Mouse (Mus musculus) CH12.LX (cell line): ENCODE data around the gene Jup. TPM values are rescaled to one million over a fixed set of nuclear protein-coding genes. Genes with fewer than 3 reads are reported as not detected.
A peak's percentile ranks its signal among the peaks of the same experiment; 100 is the strongest.

ENCODE experiments used
- DNase-seq: peaks from one replicate; pipeline ENCODE4 v3.0.0-alpha.2; 2013; ENCODE audit errors: extremely low read depth
- H3K27ac ChIP-seq: 2 replicates; pipeline ENCODE4 v1.5.1; 2012; ENCODE audit warnings: low read depth, mild to moderate bottlenecking, control low read depth, moderate library complexity; ENCODE audit not compliant: insufficient read depth
- H3K27me3 ChIP-seq: replicated peaks from 2 replicates; pipeline ENCODE3; 2012; ENCODE audit warnings: inconsistent platforms
- H3K36me3 ChIP-seq, 2 experiments: replicated peaks in 1 of 2; 2 replicates each; pipeline versions ENCODE3 to v1.6.1; 2012; ENCODE audit warnings: inconsistent platforms in 1 of 2, low read length in 1 of 2, mild to moderate bottlenecking in 1 of 2, mixed read lengths in 1 of 2, moderate library complexity in 1 of 2; ENCODE audit not compliant: control insufficient read depth in 1 of 2, insufficient read depth in 1 of 2
- H3K4me1 ChIP-seq, 2 experiments: 2 replicates each; pipeline ENCODE4 v1.6.1; 2012; ENCODE audit warnings: inconsistent platforms in 1 of 2, moderate library complexity in 1 of 2; ENCODE audit not compliant: insufficient read depth in 2 of 2, control insufficient read depth in 1 of 2
- H3K4me2 ChIP-seq: 2 replicates; pipeline ENCODE4 v1.6.1; 2012; ENCODE audit warnings: low read depth, mild to moderate bottlenecking, control low read depth; ENCODE audit not compliant: poor library complexity, insufficient read depth, severe bottlenecking
- H3K4me3 ChIP-seq, 3 experiments: fragments of 150-350 bp in 1 of 3; sonication (generic) in 1 of 3; replicated peaks in 1 of 3; 2 replicates each; pipeline versions ENCODE3 to v1.5.1; 2011 to 2012; ENCODE audit warnings: low read depth in 2 of 3, low read length in 2 of 3, mild to moderate bottlenecking in 2 of 3, moderate library complexity in 2 of 3, control low read depth in 1 of 3, improper control_type of control experiment in 1 of 3, inconsistent platforms in 1 of 3, mixed read lengths in 1 of 3; ENCODE audit not compliant: poor library complexity in 1 of 3
- H3K79me2 ChIP-seq: replicated peaks from 2 replicates; pipeline ENCODE4 v1.6.1; 2012; ENCODE audit warnings: mild to moderate bottlenecking, moderate library complexity; ENCODE audit not compliant: control insufficient read depth, poor library complexity, insufficient read depth, severe bottlenecking; ENCODE audit errors: extremely low read depth
- H3K9ac ChIP-seq: 2 replicates; pipeline ENCODE4 v1.6.1; 2012; ENCODE audit warnings: low read depth, mild to moderate bottlenecking, control low read depth, moderate library complexity; ENCODE audit not compliant: insufficient read depth
- H3K9me3 ChIP-seq: replicated peaks from 2 replicates; pipeline ENCODE3; 2012; ENCODE audit warnings: low read length, inconsistent platforms, mixed read lengths
- CHD1 ChIP-seq: IDR thresholded peaks from 2 replicates; pipeline ENCODE4 v1.6.1; 2012; ENCODE audit warnings: low read depth, low read length, improper control_type of control experiment, inconsistent platforms
- CHD2 ChIP-seq: IDR thresholded peaks from 2 replicates; pipeline ENCODE4 v1.6.1; 2011; ENCODE audit warnings: low read length, improper control_type of control experiment
- EP300 ChIP-seq: IDR thresholded peaks from 2 replicates; pipeline ENCODE4 v1.6.1; 2011; ENCODE audit warnings: low read length, improper control_type of control experiment
- ETS1 ChIP-seq: conservative IDR thresholded peaks from 2 replicates; pipeline ENCODE4 v1.6.1; 2012; ENCODE audit warnings: low read depth, mild to moderate bottlenecking, inconsistent platforms, low read length, improper control_type of control experiment, moderate library complexity
- GABPA ChIP-seq: IDR thresholded peaks from 2 replicates; pipeline ENCODE4 v1.6.1; 2012; ENCODE audit warnings: low read depth, low read length, improper control_type of control experiment, inconsistent platforms; ENCODE audit not compliant: insufficient replicate concordance
- HCFC1 ChIP-seq: IDR thresholded peaks from 2 replicates; pipeline ENCODE4 v1.6.1; 2012; ENCODE audit warnings: low read depth, mild to moderate bottlenecking, inconsistent platforms, low read length, improper control_type of control experiment
- IRF4 ChIP-seq: IDR thresholded peaks from 2 replicates; pipeline ENCODE4 v1.6.1; 2014; ENCODE audit warnings: low read depth, mild to moderate bottlenecking, inconsistent platforms, low read length, improper control_type of control experiment
- JUN ChIP-seq: IDR thresholded peaks from 2 replicates; pipeline ENCODE4 v1.6.1; 2011; ENCODE audit warnings: low read depth, mild to moderate bottlenecking, low read length, improper control_type of control experiment, moderate library complexity; ENCODE audit not compliant: insufficient read depth
- KAT2A ChIP-seq: IDR thresholded peaks from 2 replicates; pipeline ENCODE4 v1.6.1; 2012; ENCODE audit warnings: low read length, improper control_type of control experiment, inconsistent platforms; ENCODE audit not compliant: insufficient replicate concordance
- MAFK ChIP-seq: IDR thresholded peaks from 2 replicates; pipeline ENCODE4 v1.6.1; 2011; ENCODE audit warnings: low read length, improper control_type of control experiment; ENCODE audit not compliant: insufficient replicate concordance
- MAZ ChIP-seq: IDR thresholded peaks from 2 replicates; pipeline ENCODE4 v1.6.1; 2012; ENCODE audit warnings: low read depth, mild to moderate bottlenecking, inconsistent platforms, low read length, improper control_type of control experiment, moderate library complexity
- MXI1 ChIP-seq: IDR thresholded peaks from 2 replicates; pipeline ENCODE4 v1.6.1; 2011; ENCODE audit warnings: mild to moderate bottlenecking, low read depth, low read length, improper control_type of control experiment
- MYC ChIP-seq: IDR thresholded peaks from 2 replicates; pipeline ENCODE4 v1.6.1; 2011; ENCODE audit warnings: low read depth, mild to moderate bottlenecking, improper control_type of control experiment, low read length
- NRF1 ChIP-seq: IDR thresholded peaks from 2 replicates; pipeline ENCODE4 v1.6.1; 2014; ENCODE audit warnings: low read depth, mild to moderate bottlenecking, inconsistent platforms, low read length, improper control_type of control experiment, moderate library complexity
- PAX5 ChIP-seq: IDR thresholded peaks from 2 replicates; pipeline ENCODE4 v1.6.1; 2012; ENCODE audit warnings: low read length, inconsistent platforms, mixed read lengths
- POLR2AphosphoS2 ChIP-seq: IDR thresholded peaks from 2 replicates; pipeline ENCODE4 v1.6.1; 2011; ENCODE audit warnings: low read depth, low read length, improper control_type of control experiment
- RAD21 ChIP-seq: IDR thresholded peaks from 2 replicates; pipeline ENCODE4 v1.6.1; 2011; ENCODE audit warnings: low read depth, mild to moderate bottlenecking, low read length, improper control_type of control experiment, moderate library complexity
- RCOR1 ChIP-seq: conservative IDR thresholded peaks from 2 replicates; pipeline ENCODE4 v1.6.1; 2012; ENCODE audit warnings: low read depth, mild to moderate bottlenecking, inconsistent platforms, low read length, improper control_type of control experiment
- SIN3A ChIP-seq: IDR thresholded peaks from 2 replicates; pipeline ENCODE4 v1.6.1; 2012; ENCODE audit warnings: low read length, improper control_type of control experiment, inconsistent platforms
- SMC3 ChIP-seq: IDR thresholded peaks from 2 replicates; pipeline ENCODE4 v1.6.1; 2011; ENCODE audit warnings: low read depth, low read length, improper control_type of control experiment
- TBP ChIP-seq: conservative IDR thresholded peaks from 2 replicates; pipeline ENCODE4 v1.6.1; 2011; ENCODE audit warnings: low read depth, low read length, improper control_type of control experiment
- TCF12 ChIP-seq: IDR thresholded peaks from 2 replicates; pipeline ENCODE4 v1.6.1; 2014; ENCODE audit warnings: low read depth, mild to moderate bottlenecking, inconsistent platforms, low read length, improper control_type of control experiment
- UBTF ChIP-seq: IDR thresholded peaks from 2 replicates; pipeline ENCODE4 v1.6.1; 2012; ENCODE audit warnings: low read depth, mild to moderate bottlenecking, inconsistent platforms, low read length, improper control_type of control experiment, moderate library complexity
- USF1 ChIP-seq: IDR thresholded peaks from 2 replicates; pipeline ENCODE4 v1.6.1; 2014; ENCODE audit warnings: low read depth, mild to moderate bottlenecking, inconsistent platforms, low read length, improper control_type of control experiment
- ZC3H11A ChIP-seq: IDR thresholded peaks from 2 replicates; pipeline ENCODE4 v1.6.1; 2012; ENCODE audit warnings: low read depth, mild to moderate bottlenecking, inconsistent platforms, low read length, improper control_type of control experiment
- ZMIZ1 ChIP-seq: IDR thresholded peaks from 2 replicates; pipeline ENCODE4 v1.6.1; 2012; ENCODE audit warnings: low read depth, mild to moderate bottlenecking, inconsistent platforms, low read length, improper control_type of control experiment
- ZNF384 ChIP-seq: IDR thresholded peaks from 2 replicates; pipeline ENCODE4 v1.6.1; 2012; ENCODE audit warnings: low read depth, low read length, improper control_type of control experiment, inconsistent platforms
- dilution Hi-C: fragments of 300-500 bp; cut with MboI; formaldehyde crosslinking; loops from 2 replicates; pipeline ENCODE4 v1.14.3; 2020; ENCODE audit warnings: low sequenced_read_pairs; ENCODE audit not compliant: extremely low pct_unique_long_range_greater_than_20kb, extremely low pct_ligation_motif_present
- in situ Hi-C: fragments of 300-500 bp; cut with MboI; formaldehyde crosslinking; loops from 3 replicates; pipeline ENCODE4 v1.14.3; 2019; ENCODE audit warnings: low sequenced_read_pairs, low pct_ligation_motif_present, low pct_unique_long_range_greater_than_20kb, mixed read lengths
- polyA plus RNA-seq: library from polyadenylated mRNA; unstranded; fragments of >175 nt; gene quantifications from 2 replicates; pipeline ENCODE4 v1.2.1, GENCODE M21; 2012; ENCODE audit warnings: low read depth; ENCODE audit not compliant: insufficient read length
- total RNA-seq, 2 experiments: library from RNA; depleted of rRNA; stranded (reverse); fragments of 300-350 nt in 1 of 2; fragments of >200 nt in 1 of 2; gene quantifications; 2 replicates each; pipeline ENCODE4 v1.2.3; 2012 to 2014

Gene Jup
- total and polyA plus RNA-seq, 3 experiments: 0.68 to 1.4 (median 1.1) TPM

- TF ChIP-seq USF1 (no peak), MXI1 (no peak), TCF12 (0 out of 2 replicates have a peak, but pooled peaks have one; percentile 23), TBP (no peak), CHD2 (no peak), MAZ (no peak), ZMIZ1 (no peak), HCFC1 (no peak), MYC (no peak), JUN (no peak), IRF4 (no peak), PAX5 (no peak), CHD1 (no peak), SIN3A (no peak), ZC3H11A (no peak)
These were observed 45.3 kb downstream of the Jup start (continued) for GRCm38 (mm10) chr11:100352076-100352857.

GRCm38 (mm10) chr11:100344269-100344668 lies 53.3 kb downstream of the Jup start:
- no peak overlapping the region for H3K27ac ChIP-seq
- TF ChIP-seq MAFK (peak; percentile 93), MAZ (no peak)
- TF ChIP-seq, all 38 proteins: peak for 1
- Histone ChIP-seq H3K4me2 (peak overlapping the region; percentile 4; the same call in 1 of the 2 replicates), H3K9me3 (peaks cover 2% of the 10 kb centered on the region), H3K79me2 (no peaks in the 10 kb centered on the region), H3K36me3 (no peaks in the 10 kb centered on the region), H3K4me3 (no peak overlapping the region), H3K27me3 (peaks cover 34% of the 10 kb centered on the region), H3K9ac (no peak overlapping the region), H3K4me1 (peaks cover 0 to 9% of the 10 kb centered on the region in 2 experiments; a peak in 1 of 4 replicates)
- dilution Hi-C loops (no loop called here), in situ Hi-C loops (no loop called here)
- DNase-seq: no peak

- Histone ChIP-seq H3K9me3 (no peaks in the 10 kb centered on the region), H3K4me3 (no peak overlapping the region), H3K27me3 (peaks cover 77% of the 10 kb centered on the region), H3K27ac (no peak overlapping the region), H3K9ac (no peak overlapping the region), H3K4me1 (peaks cover 0 to 4% of the 10 kb centered on the region in 2 experiments; a peak in 1 of 4 replicates), H3K4me2 (no peak overlapping the region), H3K79me2 (no peaks in the 10 kb centered on the region), H3K36me3 (no peaks in the 10 kb centered on the region)
- dilution Hi-C loops: no loop called here
- no peak for DNase-seq
- TF ChIP-seq TCF12: no peak
- TF ChIP-seq MXI1: no peak
- no peak for TF ChIP-seq ETS1
- no peak for TF ChIP-seq POLR2AphosphoS2
- no peak for TF ChIP-seq JUN
- no peak for TF ChIP-seq RCOR1
- TF ChIP-seq KAT2A: no peak
- no peak for TF ChIP-seq EP300
- no peak for TF ChIP-seq GABPA
- no peak for TF ChIP-seq ZNF384
- TF ChIP-seq RAD21: no peak
- TF ChIP-seq IRF4: no peak
- no peak for TF ChIP-seq SMC3
- no peak for TF ChIP-seq PAX5
- no peak for TF ChIP-seq MYC
- no peak for TF ChIP-seq NRF1
- no peak for TF ChIP-seq UBTF
- TF ChIP-seq MAZ: no peak
- TF ChIP-seq CHD2: no peak
- in situ Hi-C loops: no loop called here
These were observed 61.8 kb downstream of the Jup start for GRCm38 (mm10) chr11:100335731-100336130.
